Mouse (Mus musculus): ENCODE measurements around the gene Dctn3. TPM values are rescaled to one million over a fixed set of nuclear protein-coding genes. Genes with fewer than 3 reads are reported as not detected.
"Not testable (repeated sequence)": the region's sequence is repeated elsewhere in the genome, so short reads cannot be mapped to it uniquely, and the experiment has no call there.

Gene Dctn3
- total RNA-seq, 2 experiments from 2014 or later = 201 to 217 TPM

DNA sequence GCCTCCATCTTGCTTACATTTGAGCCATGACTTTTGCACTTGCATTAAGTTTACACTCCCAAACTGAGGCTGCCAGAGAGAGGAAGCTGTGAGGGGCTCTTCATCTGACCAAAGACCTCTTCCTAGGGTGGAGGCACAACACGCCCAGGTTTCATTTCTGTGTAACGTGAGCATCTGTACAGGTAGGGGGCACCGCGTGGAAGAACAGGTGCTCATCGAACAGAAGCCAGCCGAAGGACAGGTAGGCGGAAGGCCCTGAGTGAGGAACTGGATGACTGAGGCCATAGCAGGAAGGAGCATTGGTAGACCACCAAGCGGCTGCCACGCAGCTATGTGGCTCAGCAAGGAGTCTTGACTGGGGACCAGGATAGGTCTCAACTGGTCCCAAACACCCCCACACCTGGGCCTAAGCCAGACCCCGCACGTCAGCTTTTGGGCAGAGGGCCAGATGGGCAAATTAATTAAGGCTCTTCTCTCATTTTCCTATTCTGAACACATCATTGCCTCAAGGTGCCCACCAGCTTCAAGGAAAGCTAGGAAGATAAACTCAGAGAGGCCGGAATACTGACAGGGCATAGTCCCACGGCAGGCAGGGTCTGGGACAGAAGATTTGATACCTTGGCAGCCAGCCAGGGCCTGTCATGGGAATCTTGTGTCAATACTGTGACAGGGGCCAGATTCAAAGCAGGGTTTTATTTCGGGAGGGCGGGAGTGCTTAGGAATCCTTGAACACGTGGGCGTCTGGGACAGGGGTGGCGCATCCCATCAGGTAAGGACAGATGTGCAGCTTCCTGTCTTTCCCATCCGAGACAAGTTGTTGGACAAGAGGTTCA, 16.8 kb downstream of the Dctn3 start:
- intact Hi-C loops (cut with DNase I) = loop anchor here (5.0 kb wide), 1 partner anchor 89 kb away; no protein-coding TSS in a partner anchor
- no peak for DNase-seq (ENCODE audit: low spot score in 2 of 2)

GRCm38 (mm10) chr4:41704651-41705050, 18.3 kb downstream of the Dctn3 start:
- no peak for DNase-seq (ENCODE audit: low spot score in 2 of 2)

GRCm38 (mm10) chr4:41702226-41702625, 20.7 kb downstream of the Dctn3 start:
- intact Hi-C loops (cut with DNase I); DNase-seq (ENCODE audit: low spot score in 2 of 2): not testable (repeated sequence)

More at GRCm38 (mm10) chr4:41704651-41705050, 18.3 kb downstream of the Dctn3 start:
- intact Hi-C loops (cut with DNase I) = loop anchor here (5.0 kb wide), 1 partner anchor 87 kb away; no protein-coding TSS in a partner anchor

GRCm38 (mm10) chr4:41700224-41700623, 22.7 kb downstream of the Dctn3 start:
- DNase-seq (ENCODE audit: low spot score in 2 of 2); intact Hi-C loops (cut with DNase I): not testable (repeated sequence)

GRCm38 (mm10) chr4:41699783-41700182, 23.2 kb downstream of the Dctn3 start, which contains the start of gene Il11ra1:
Gene Il11ra1 (plus strand): TSS chr4:41699989.
- DNase-seq (ENCODE audit: low spot score in 2 of 2); intact Hi-C loops (cut with DNase I): not testable (repeated sequence)

DNA sequence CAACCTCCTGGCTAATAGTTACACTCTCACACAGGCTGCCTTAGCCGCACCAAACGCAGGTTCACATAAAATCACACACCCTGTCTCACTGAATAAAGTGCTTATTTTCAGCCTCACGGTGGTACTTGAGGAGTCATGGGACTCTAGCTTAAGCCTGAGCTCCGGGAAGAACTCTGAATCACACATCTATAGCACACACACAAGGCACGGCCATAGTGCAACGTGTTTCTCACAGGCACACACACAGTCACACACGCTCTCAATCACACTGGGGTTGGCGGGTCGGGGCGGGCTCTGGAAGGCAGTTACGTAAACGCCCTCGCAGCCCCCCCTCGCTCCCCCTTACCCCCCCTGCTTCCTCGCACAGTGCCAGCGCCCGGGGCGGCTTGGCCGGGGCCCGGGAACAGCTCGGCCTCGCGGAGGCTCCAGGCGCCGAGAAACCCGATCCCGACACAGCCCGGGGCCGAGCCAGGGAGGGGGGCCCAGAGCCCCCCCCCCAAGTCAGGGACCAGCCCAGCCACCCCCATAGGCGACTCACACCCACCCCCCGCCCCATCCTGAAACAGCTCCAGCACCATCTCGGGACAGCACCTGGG, 24.5 kb downstream of the Dctn3 start:
- intact Hi-C loops (cut with DNase I); DNase-seq (ENCODE audit: low spot score in 2 of 2): not testable (repeated sequence)

GRCm38 (mm10) chr4:41696930-41697841, 25.8 kb downstream of the Dctn3 start, which contains the start of gene Cntfr:
Gene Cntfr (minus strand): TSS chr4:41697089.
- peak; percentile 76 to 91 for DNase-seq (ENCODE audit: low spot score in 2 of 2)
- intact Hi-C loops (cut with DNase I) = not testable (repeated sequence)

GRCm38 (mm10) chr4:41696452-41696851, 26.5 kb downstream of the Dctn3 start:
- DNase-seq (ENCODE audit: low spot score in 2 of 2); intact Hi-C loops (cut with DNase I): not testable (repeated sequence)

DNA sequence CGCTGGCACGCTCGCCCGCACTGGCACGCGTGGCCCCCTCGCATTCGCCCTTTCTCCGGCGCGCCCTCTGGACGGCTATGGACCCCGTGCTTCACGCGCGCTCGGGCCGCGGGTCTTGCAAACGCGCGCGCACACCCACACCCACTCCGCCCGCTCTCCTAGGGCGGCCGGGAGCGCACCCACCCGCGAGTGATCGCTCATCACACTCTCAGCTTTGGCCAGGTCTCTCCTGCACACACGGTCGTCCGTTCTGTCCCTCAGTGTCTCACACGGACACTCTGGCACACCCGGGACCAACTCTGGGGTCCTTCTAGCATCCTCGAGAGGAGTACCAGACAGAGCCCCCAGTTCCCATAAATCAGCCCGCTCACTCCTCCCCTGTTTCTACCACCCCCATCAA, 27.2 kb downstream of the Dctn3 start:
- intact Hi-C loops (cut with DNase I) = not testable (repeated sequence)

DNA sequence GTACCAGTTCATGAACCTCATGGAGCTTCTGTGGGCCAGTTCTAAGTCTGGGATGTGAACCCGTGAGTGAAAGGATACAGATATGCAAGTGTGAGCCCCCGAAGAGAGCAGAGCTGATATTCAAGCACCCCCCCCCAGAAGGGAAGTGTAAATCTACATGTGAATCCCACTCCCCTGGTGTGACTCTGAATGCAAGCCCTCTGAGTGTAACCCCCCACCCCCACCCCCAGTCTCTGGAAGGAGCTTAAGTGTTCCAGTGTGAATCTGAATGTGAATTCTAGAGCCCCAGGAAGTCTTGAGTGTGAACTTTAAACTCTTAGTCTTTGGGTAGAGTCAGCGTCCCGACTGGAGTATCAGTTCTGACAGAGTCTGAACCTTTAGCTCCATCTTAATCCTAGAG, 29.5 kb downstream of the Dctn3 start:
- DNase-seq (ENCODE audit: low spot score in 2 of 2); intact Hi-C loops (cut with DNase I): not testable (repeated sequence)

More for the DNA sequence above, 27.2 kb downstream of the Dctn3 start:
- DNase-seq (ENCODE audit: low spot score in 2 of 2) = not testable (repeated sequence)

- DNase-seq (ENCODE audit: low spot score in 2 of 2) = not testable (repeated sequence)
Observed at GRCm38 (mm10) chr4:41690014-41690413, 33.0 kb downstream of the Dctn3 start.

DNA sequence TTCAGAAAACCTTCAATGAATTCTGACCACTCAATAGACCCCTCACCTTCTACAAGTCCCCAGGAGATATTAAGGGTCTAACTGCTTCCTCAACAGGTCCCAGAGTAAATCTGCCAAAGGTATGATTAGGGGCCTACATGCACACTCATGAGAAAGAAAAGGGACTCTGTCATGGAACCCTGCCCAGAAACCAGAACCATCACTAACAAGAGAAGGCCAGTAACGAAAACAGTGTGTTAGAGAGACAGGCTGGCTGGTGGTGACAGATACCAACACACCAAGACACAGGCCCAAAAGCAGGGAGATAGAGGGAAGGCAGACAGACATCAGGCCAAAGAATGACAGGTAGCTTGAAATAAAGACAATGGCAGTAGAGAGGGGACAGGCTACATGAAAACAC, 34.4 kb downstream of the Dctn3 start:
- DNase-seq (ENCODE audit: low spot score in 2 of 2); intact Hi-C loops (cut with DNase I): not testable (repeated sequence)

More at GRCm38 (mm10) chr4:41690014-41690413, 33.0 kb downstream of the Dctn3 start:
- intact Hi-C loops (cut with DNase I) = not testable (repeated sequence)

GRCm38 (mm10) chr4:41685882-41686492, 37.0 kb downstream of the Dctn3 start:
- DNase-seq (ENCODE audit: low spot score in 2 of 2); intact Hi-C loops (cut with DNase I): not testable (repeated sequence)

DNA sequence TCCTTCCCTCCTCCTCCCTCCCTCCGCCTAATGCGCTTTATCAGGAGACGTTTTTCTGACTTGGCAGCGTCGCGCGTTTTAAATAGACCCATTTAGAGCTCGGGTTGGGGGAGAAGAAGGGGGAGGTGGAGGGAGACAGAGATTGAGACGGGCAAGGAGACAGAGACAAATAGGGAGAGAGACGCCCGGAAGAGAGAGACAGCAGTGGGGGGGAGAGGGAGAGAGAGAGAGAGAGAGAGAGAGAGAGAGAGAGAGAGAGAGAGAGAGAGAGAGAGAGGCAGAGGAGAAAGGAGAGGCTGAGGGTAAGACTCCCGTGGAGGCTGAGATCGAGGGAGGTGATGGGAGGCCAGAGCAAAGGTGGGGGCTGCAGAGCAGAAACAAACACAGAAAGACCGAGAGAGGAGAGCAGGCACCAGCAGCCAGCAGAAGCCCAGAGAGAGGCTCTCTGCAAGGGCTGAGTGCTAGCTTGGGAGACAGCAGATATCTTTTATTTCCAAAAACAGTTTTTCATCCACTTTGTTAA, 38.0 kb downstream of the Dctn3 start:
- intact Hi-C loops (cut with DNase I); DNase-seq (ENCODE audit: low spot score in 2 of 2): not testable (repeated sequence)

GRCm38 (mm10) chr4:41684131-41684930, 38.6 kb downstream of the Dctn3 start:
- intact Hi-C loops (cut with DNase I); DNase-seq (ENCODE audit: low spot score in 2 of 2): not testable (repeated sequence)

DNA sequence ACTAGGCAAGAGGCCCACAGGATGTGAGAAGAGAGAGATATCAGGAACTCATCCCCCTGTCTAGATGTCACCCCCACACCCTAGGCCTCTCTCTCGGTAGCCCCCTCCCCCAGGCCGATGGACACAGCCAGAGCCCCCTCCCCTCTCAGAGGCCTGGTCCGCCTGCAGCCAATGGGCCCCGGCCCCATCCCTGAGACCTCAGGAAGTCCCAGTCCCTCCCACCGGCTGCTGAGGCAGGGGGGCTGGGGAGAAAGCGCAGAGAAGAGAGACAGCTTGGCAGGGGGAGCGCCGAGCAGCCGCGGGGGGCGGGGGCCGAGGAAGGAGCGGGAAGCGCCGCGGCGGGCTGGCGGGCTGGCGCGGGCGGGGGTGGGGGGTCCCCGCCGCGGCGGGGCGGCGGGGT, 39.7 kb downstream of the Dctn3 start:
- DNase-seq (ENCODE audit: low spot score in 2 of 2) = not testable (repeated sequence)

DNA sequence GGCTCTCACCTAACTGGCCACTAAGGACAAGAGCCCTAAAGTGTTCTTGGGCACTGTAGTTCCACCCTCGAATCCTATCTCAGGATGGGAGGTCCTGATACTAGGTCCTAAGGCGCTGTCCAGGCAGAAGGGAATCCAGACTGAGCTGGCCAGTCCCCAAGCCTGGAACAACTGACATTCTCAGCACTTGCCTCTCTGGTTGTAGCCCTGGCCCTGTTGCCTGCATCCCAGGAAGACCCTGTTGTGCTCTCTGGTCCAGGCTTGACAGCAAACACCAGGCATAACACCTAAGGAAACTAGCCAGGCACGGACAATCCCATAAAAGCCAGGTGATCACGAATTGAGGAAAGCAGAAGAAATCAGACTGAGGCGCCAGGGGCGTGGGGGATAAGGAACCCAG, 40.2 kb downstream of the Dctn3 start:
- intact Hi-C loops (cut with DNase I) = no loop called here
- DNase-seq (ENCODE audit: low spot score in 2 of 2) = no peak

More for the DNA sequence above, 39.7 kb downstream of the Dctn3 start:
- intact Hi-C loops (cut with DNase I) = not testable (repeated sequence)

DNA sequence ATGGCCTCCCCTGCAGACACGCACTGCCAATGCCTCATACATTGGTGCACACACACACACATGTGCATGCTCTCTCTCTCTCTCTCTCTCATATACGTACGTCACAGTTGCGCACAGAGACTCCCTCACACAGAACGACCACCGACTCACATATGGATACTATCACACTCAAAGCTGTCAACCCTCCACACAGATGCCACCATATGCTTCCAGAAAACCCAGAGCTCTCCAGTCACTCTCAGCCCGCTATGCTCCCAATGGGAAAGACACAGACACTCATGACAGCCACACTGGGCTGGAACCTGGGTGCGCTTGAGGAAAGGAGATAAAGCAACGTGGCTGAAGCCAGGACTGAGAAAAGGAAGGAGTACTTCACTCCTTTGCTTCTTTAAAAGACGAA, 41.0 kb downstream of the Dctn3 start:
- intact Hi-C loops (cut with DNase I) = no loop called here

More for the DNA sequence above, 41.0 kb downstream of the Dctn3 start:
- peak in 1 of 2 experiments; percentile 47 for DNase-seq (ENCODE audit: low spot score in 2 of 2)
